Mouse (Mus musculus) lung, embryonic 14.5 days (tissue): ENCODE data around the gene Kcnn3. TPM values are rescaled to one million over a fixed set of nuclear protein-coding genes. Genes with fewer than 3 reads are reported as not detected.

Experiments
- ATAC-seq: fragments of 200-750 bp; cut with Nextera tagmentation; 2 replicates; pipeline ENCODE4 v1.8.0; 2017; ENCODE audit warnings: mild to moderate bottlenecking, moderate TSS enrichment, moderate library complexity; ENCODE audit not compliant: insufficient read depth
- DNase-seq: peaks from one replicate; pipeline ENCODE4 v3.0.0-alpha.2; 2015
- H3K27ac ChIP-seq: fragments of 300-500 bp; sonication (generic); 2 replicates; pipeline ENCODE4 v1.5.1; 2014; ENCODE audit warnings: low read depth, mild to moderate bottlenecking, moderate library complexity
- H3K27me3 ChIP-seq: fragments of 300-500 bp; sonication (generic); 2 replicates; pipeline ENCODE4 v1.6.1; 2014; ENCODE audit warnings: low read length, control low read depth; ENCODE audit not compliant: insufficient read depth
- H3K36me3 ChIP-seq: fragments of 300-500 bp; sonication (generic); 2 replicates; pipeline ENCODE4 v1.6.1; 2014; ENCODE audit warnings: control low read depth; ENCODE audit not compliant: insufficient read depth
- H3K4me1 ChIP-seq: fragments of 300-500 bp; sonication (generic); 2 replicates; pipeline ENCODE4 v1.6.1; 2014; ENCODE audit warnings: antibody characterized with exemption, control low read depth; ENCODE audit not compliant: insufficient read depth
- H3K4me2 ChIP-seq: fragments of 300-500 bp; sonication (generic); 2 replicates; pipeline ENCODE4 v1.6.1; 2014; ENCODE audit warnings: mild to moderate bottlenecking
- H3K4me3 ChIP-seq: fragments of 300-500 bp; sonication (generic); 2 replicates; pipeline ENCODE4 v1.5.1; 2014; ENCODE audit warnings: low read depth, low read length
- H3K9ac ChIP-seq: fragments of 300-500 bp; sonication (generic); 2 replicates; pipeline ENCODE4 v1.6.1; 2014
- H3K9me3 ChIP-seq: fragments of 300-500 bp; sonication (generic); 2 replicates; pipeline ENCODE4 v1.6.1; 2016; ENCODE audit warnings: low read depth, low read length, control low read depth
- CTCF ChIP-seq: IDR thresholded peaks from 2 replicates; pipeline ENCODE4 v1.5.1; 2016; ENCODE audit warnings: antibody characterized with exemption, low read depth
- WGBS: fragments of 180-500 bp; shearing (Covaris S2); extraction: QIAGEN DNeasy Blood & Tissue Kit; methylation state at CpG from one replicate; pipeline ENCODE4 v1.1.7; 2014; 5-methylcytosine and 5-hydroxymethylcytosine counted together
- polyA plus RNA-seq: library from polyadenylated mRNA; unstranded; fragments of >200 nt; fragmentation: Nextera tagmentation; extraction: Ambion mirVana; gene quantifications from 2 replicates; pipeline ENCODE4 v1.2.1, GENCODE M21; 2014

Gene Kcnn3
- polyA plus RNA-seq, 1 experiment from 2014 or later, result 1.0 TPM

- H3K27me3 ChIP-seq, result no peaks in the 10 kb centered on the region
- H3K4me2 ChIP-seq, result no peak overlapping the region
- H3K27ac ChIP-seq, result no peak overlapping the region
- H3K9me3 ChIP-seq, result no peaks in the 10 kb centered on the region
- H3K4me3 ChIP-seq, result no peak overlapping the region
- ATAC-seq (peak; percentile 49), DNase-seq (peak; percentile 57)
- no peak overlapping the region for H3K9ac ChIP-seq
- WGBS, result 45% methylated on average over 12 of the region's 12 CpGs
- H3K36me3 ChIP-seq, result no peaks in the 10 kb centered on the region
- TF ChIP-seq CTCF, result no peak
- H3K4me1 ChIP-seq, result no peaks in the 10 kb centered on the region
Measured at GRCm38 (mm10) chr3:89653231-89653954, 133.4 kb downstream of the Kcnn3 start.

GRCm38 (mm10) chr3:89657092-89657491 is 137.1 kb downstream of the Kcnn3 start:
- Histone ChIP-seq H3K27me3 (no peaks in the 10 kb centered on the region), H3K27ac (no peak overlapping the region), H3K4me3 (no peak overlapping the region), H3K9me3 (no peaks in the 10 kb centered on the region), H3K4me1 (no peaks in the 10 kb centered on the region), H3K9ac (no peak overlapping the region), H3K36me3 (no peaks in the 10 kb centered on the region), H3K4me2 (no peak overlapping the region)
- DNase-seq (no peak), ATAC-seq (no peak)
- WGBS, result 82% methylated on average over 5 of the region's 5 CpGs
- TF ChIP-seq CTCF, result no peak

GRCm38 (mm10) chr3:89658457-89658856 is 138.5 kb downstream of the Kcnn3 start:
- TF ChIP-seq CTCF, result no peak
- DNase-seq (no peak), ATAC-seq (no peak)
- Histone ChIP-seq H3K27ac (no peak overlapping the region), H3K27me3 (no peaks in the 10 kb centered on the region), H3K4me1 (no peaks in the 10 kb centered on the region), H3K9me3 (no peaks in the 10 kb centered on the region), H3K4me3 (no peak overlapping the region), H3K9ac (no peak overlapping the region), H3K36me3 (no peaks in the 10 kb centered on the region), H3K4me2 (no peak overlapping the region)

GRCm38 (mm10) chr3:89659938-89660620 is 140.1 kb downstream of the Kcnn3 start:
- H3K36me3 ChIP-seq, result no peaks in the 10 kb centered on the region
- H3K4me3 ChIP-seq, result no peak overlapping the region
- H3K9me3 ChIP-seq, result no peaks in the 10 kb centered on the region
- 50% methylated on average over 11 of the region's 11 CpGs for WGBS
- no peak for ATAC-seq
- H3K27me3 ChIP-seq, result no peaks in the 10 kb centered on the region
- H3K4me2 ChIP-seq, result no peak overlapping the region
- no peak for TF ChIP-seq CTCF
- H3K4me1 ChIP-seq, result no peaks in the 10 kb centered on the region
- no peak overlapping the region for H3K9ac ChIP-seq
- DNase-seq, result no peak
- no peak overlapping the region for H3K27ac ChIP-seq

GRCm38 (mm10) chr3:89664808-89665207 is 144.8 kb downstream of the Kcnn3 start:
- WGBS, result 25% methylated on average over 12 of the region's 12 CpGs
- H3K9me3 ChIP-seq, result no peaks in the 10 kb centered on the region
- no peak for TF ChIP-seq CTCF
- H3K36me3 ChIP-seq, result no peaks in the 10 kb centered on the region
- no peak overlapping the region for H3K4me3 ChIP-seq
- no peaks in the 10 kb centered on the region for H3K4me1 ChIP-seq
- DNase-seq (no peak), ATAC-seq (peak; percentile 48; the same call in 1 of the 2 replicates)
- no peak overlapping the region for H3K9ac ChIP-seq
- no peak overlapping the region for H3K4me2 ChIP-seq
- no peak overlapping the region for H3K27ac ChIP-seq
- H3K27me3 ChIP-seq, result no peaks in the 10 kb centered on the region

- peaks cover 4% of the 10 kb centered on the region; the same call in 1 of the 2 replicates for H3K4me1 ChIP-seq
- H3K9me3 ChIP-seq, result no peaks in the 10 kb centered on the region
- no peaks in the 10 kb centered on the region for H3K27me3 ChIP-seq
- no peaks in the 10 kb centered on the region for H3K36me3 ChIP-seq
- peak overlapping the region; percentile 43 for H3K4me2 ChIP-seq
- H3K27ac ChIP-seq, result no peak overlapping the region
- H3K9ac ChIP-seq, result no peak overlapping the region
- TF ChIP-seq CTCF, result no peak
- no peak overlapping the region for H3K4me3 ChIP-seq
- peak; percentile 73 for DNase-seq
- ATAC-seq, result peak; percentile 54
- 26% methylated on average over 11 of the region's 11 CpGs for WGBS
Measured at GRCm38 (mm10) chr3:89667131-89667530, 147.2 kb downstream of the Kcnn3 start.

GRCm38 (mm10) chr3:89671334-89671733 is 151.4 kb downstream of the Kcnn3 start:
- no peak for TF ChIP-seq CTCF
- Histone ChIP-seq H3K36me3 (no peaks in the 10 kb centered on the region), H3K9me3 (no peaks in the 10 kb centered on the region), H3K9ac (no peak overlapping the region), H3K27ac (peak overlapping the region; percentile 18; the same call in 1 of the 2 replicates), H3K4me1 (peaks cover 4% of the 10 kb centered on the region; the same call in 1 of the 2 replicates), H3K4me3 (no peak overlapping the region), H3K4me2 (no peak overlapping the region), H3K27me3 (no peaks in the 10 kb centered on the region)
- DNase-seq, result no peak
- no peak for ATAC-seq
- 20% methylated on average over 6 of the region's 6 CpGs for WGBS
